Mouse (Mus musculus) small intestine, adult 2 months (tissue): ENCODE data around the gene Nmral1. TPM values are rescaled to one million over a fixed set of nuclear protein-coding genes. Genes with fewer than 3 reads are reported as not detected.
"Not testable (repeated sequence)": the region's sequence is repeated elsewhere in the genome, so short reads cannot be mapped to it uniquely, and the experiment has no call there.

Experiments
- H3K27ac ChIP-seq: fragments of 200-500 bp; 2 replicates; pipeline ENCODE4 v1.5.1; 2012; ENCODE audit warnings: low read depth, low read length, control low read depth, inconsistent platforms; ENCODE audit not compliant: insufficient read depth
- H3K27me3 ChIP-seq: fragments of 200-500 bp; 2 replicates; pipeline ENCODE4 v1.6.1; 2012; ENCODE audit warnings: mild to moderate bottlenecking, moderate library complexity, low read length, inconsistent platforms; ENCODE audit not compliant: control insufficient read depth, insufficient read depth
- H3K36me3 ChIP-seq: fragments of 200-500 bp; 2 replicates; pipeline ENCODE4 v1.6.1; 2012; ENCODE audit warnings: mild to moderate bottlenecking, low read length, control low read depth, inconsistent platforms; ENCODE audit not compliant: control insufficient read depth, insufficient read depth
- H3K4me1 ChIP-seq: fragments of 200-500 bp; 2 replicates; pipeline ENCODE4 v1.6.1; 2012; ENCODE audit warnings: low read length, inconsistent platforms, mixed read lengths; ENCODE audit not compliant: control insufficient read depth, insufficient read depth, insufficient read length
- H3K4me3 ChIP-seq: fragments of 200-500 bp; 2 replicates; pipeline ENCODE4 v1.5.1; 2012; ENCODE audit warnings: low read depth, mild to moderate bottlenecking, control low read depth, inconsistent platforms, low read length, moderate library complexity
- CTCF ChIP-seq: fragments of 200-500 bp; IDR thresholded peaks from 2 replicates; pipeline ENCODE4 v1.5.1; 2012; ENCODE audit warnings: low read depth, mild to moderate bottlenecking, control low read depth, inconsistent platforms, low read length, moderate library complexity, mixed read lengths; ENCODE audit not compliant: insufficient replicate concordance, insufficient read length; ENCODE audit errors: extremely low read depth
- POLR2A ChIP-seq: fragments of 200-500 bp; IDR thresholded peaks from 2 replicates; pipeline ENCODE4 v1.6.1; 2012; ENCODE audit warnings: low read depth, mild to moderate bottlenecking, control low read depth, inconsistent platforms, low read length, moderate library complexity
- WGBS: fragments of 180-500 bp; shearing (Covaris S2); methylation state at CpG from one replicate; pipeline ENCODE4 v1.1.7; 2018; 5-methylcytosine and 5-hydroxymethylcytosine counted together
- polyA plus RNA-seq: library from polyadenylated mRNA; depleted of rRNA; stranded (reverse); fragments of >200 nt; gene quantifications from 2 replicates; pipeline ENCODE4 v1.2.3, GENCODE M21; 2012

The Nmral1 gene
- polyA plus RNA-seq, 1 experiment = 5.6 TPM

- peak overlapping the region; percentile 78 for H3K4me3 ChIP-seq
- no peaks in the 10 kb centered on the region for H3K27me3 ChIP-seq
- under 1% methylated on average over 9 of the region's 9 CpGs for WGBS
- TF ChIP-seq CTCF (no peak), POLR2A (no peak)
- H3K27ac ChIP-seq = no peak overlapping the region
- peaks cover 2% of the 10 kb centered on the region; the same call in 1 of the 2 replicates for H3K4me1 ChIP-seq
- H3K36me3 ChIP-seq = peaks cover 11% of the 10 kb centered on the region
Measured at GRCm38 (mm10) chr16:4684457-4684791, 34.7 kb downstream of the Nmral1 start.

GRCm38 (mm10) chr16:4683581-4684456, 35.3 kb downstream of the Nmral1 start:
- WGBS = under 1% methylated on average over 54 of the region's 54 CpGs
- TF ChIP-seq POLR2A (peak; percentile 90), CTCF (no peak)
- peaks cover 7% of the 10 kb centered on the region; the same call in 1 of the 2 replicates for H3K36me3 ChIP-seq
- H3K27ac ChIP-seq = peak overlapping the region; percentile 88
- peaks cover 2% of the 10 kb centered on the region; the same call in 1 of the 2 replicates for H3K4me1 ChIP-seq
- no peaks in the 10 kb centered on the region for H3K27me3 ChIP-seq
- H3K4me3 ChIP-seq = peak overlapping the region; percentile 78

- H3K36me3 ChIP-seq = peaks cover 7% of the 10 kb centered on the region; the same call in 1 of the 2 replicates
- H3K27ac ChIP-seq = peak overlapping the region; percentile 88
- H3K4me1 ChIP-seq = peaks cover 2% of the 10 kb centered on the region; the same call in 1 of the 2 replicates
- H3K4me3 ChIP-seq = peak overlapping the region; percentile 78; the same call in 1 of the 2 replicates
- H3K27me3 ChIP-seq = no peaks in the 10 kb centered on the region
- no peak for TF ChIP-seq POLR2A
- no peak for TF ChIP-seq CTCF
- 15% methylated on average over 9 of the region's 9 CpGs for WGBS
Measured at GRCm38 (mm10) chr16:4683193-4683580, 36.0 kb downstream of the Nmral1 start.

- TF ChIP-seq CTCF (no peak), POLR2A (no peak)
- H3K27me3 ChIP-seq = no peaks in the 10 kb centered on the region
Measured at GRCm38 (mm10) chr16:4682628-4683179, 36.5 kb downstream of the Nmral1 start.

GRCm38 (mm10) chr16:4680922-4681455, 38.2 kb downstream of the Nmral1 start:
- H3K27me3 ChIP-seq, H3K36me3 ChIP-seq, H3K27ac ChIP-seq, H3K4me3 ChIP-seq, H3K4me1 ChIP-seq: not testable (repeated sequence)
- 79% methylated on average over 3 of the region's 3 CpGs for WGBS

More at GRCm38 (mm10) chr16:4682628-4683179, 36.5 kb downstream of the Nmral1 start:
- WGBS = 71% methylated on average over 4 of the region's 4 CpGs
- H3K4me1 ChIP-seq = peaks cover 2% of the 10 kb centered on the region; the same call in 1 of the 2 replicates
- no peak overlapping the region for H3K4me3 ChIP-seq
- H3K36me3 ChIP-seq = peaks cover 5% of the 10 kb centered on the region; the same call in 1 of the 2 replicates
- peak overlapping the region; percentile 88; the same call in 1 of the 2 replicates for H3K27ac ChIP-seq

GRCm38 (mm10) chr16:4679121-4680018, 39.8 kb downstream of the Nmral1 start, which contains the start of gene Coro7:
TSS of gene Coro7 (minus strand) at chr16:4679777.
- under 1% methylated on average over 47 of the region's 47 CpGs for WGBS
- Histone ChIP-seq H3K27me3 (no peaks in the 10 kb centered on the region), H3K36me3 (peaks cover 18% of the 10 kb centered on the region), H3K4me1 (peaks cover 2% of the 10 kb centered on the region), H3K4me3 (peak within 1 kb of the TSS; percentile 86), H3K27ac (peak within 1 kb of the TSS; percentile 80)
- TF ChIP-seq POLR2A = peak; percentile 67
- TF ChIP-seq CTCF = no peak
